Mouse (Mus musculus) MEL (cell line): ENCODE results near the gene Kansl1. TPM values are rescaled to one million over a fixed set of nuclear protein-coding genes. Genes with fewer than 3 reads are reported as not detected.

Source experiments
- DNase-seq: peaks from one replicate; pipeline ENCODE4 v3.0.0; 2011; ENCODE audit warnings: low read depth, low spot score
- H3K27ac ChIP-seq: 2 replicates; pipeline ENCODE4 v1.5.1; 2012; ENCODE audit warnings: low read depth, mild to moderate bottlenecking, control low read depth, low read length, moderate library complexity; ENCODE audit not compliant: control insufficient read depth
- H3K27me3 ChIP-seq, 2 experiments: fragments of 150-350 bp in 1 of 2; sonication (generic) in 1 of 2; 2 replicates each; pipeline ENCODE4 v1.6.1; 2012; ENCODE audit warnings: low read length in 2 of 2, mild to moderate bottlenecking in 2 of 2, improper control_type of control experiment in 1 of 2, moderate library complexity in 1 of 2; ENCODE audit not compliant: insufficient read depth in 2 of 2, control insufficient read depth in 1 of 2
- H3K36me3 ChIP-seq, 2 experiments: 2 replicates each; pipeline ENCODE4 v1.6.1; 2012 to 2014; ENCODE audit warnings: low read length in 2 of 2, improper control_type of control experiment in 1 of 2, inconsistent platforms in 1 of 2, mild to moderate bottlenecking in 1 of 2; ENCODE audit not compliant: insufficient read depth in 2 of 2, control insufficient read depth in 1 of 2
- H3K4me1 ChIP-seq, 2 experiments: fragments of 150-350 bp in 1 of 2; sonication (generic) in 1 of 2; 2 replicates each; pipeline ENCODE4 v1.6.1; 2012; ENCODE audit warnings: low read length in 2 of 2, improper control_type of control experiment in 1 of 2, mild to moderate bottlenecking in 1 of 2; ENCODE audit not compliant: insufficient read depth in 2 of 2, control insufficient read depth in 1 of 2
- H3K4me3 ChIP-seq, 2 experiments: fragments of 150-350 bp in 1 of 2; sonication (generic) in 1 of 2; 2 replicates each; pipeline ENCODE4 v1.5.1; 2012; ENCODE audit warnings: low read depth in 2 of 2, low read length in 2 of 2, mild to moderate bottlenecking in 2 of 2, moderate library complexity in 2 of 2, control low read depth in 1 of 2, improper control_type of control experiment in 1 of 2; ENCODE audit not compliant: control insufficient read depth in 1 of 2, insufficient read depth in 1 of 2
- H3K79me2 ChIP-seq: 2 replicates; pipeline ENCODE4 v1.6.1; 2012; ENCODE audit warnings: mild to moderate bottlenecking, low read length, moderate library complexity; ENCODE audit not compliant: control insufficient read depth, poor library complexity, insufficient read depth
- H3K9ac ChIP-seq: 2 replicates; pipeline ENCODE4 v1.6.1; 2012; ENCODE audit warnings: low read depth, mild to moderate bottlenecking, control low read depth, low read length, moderate library complexity; ENCODE audit not compliant: control insufficient read depth, poor library complexity, severe bottlenecking
- H3K9me3 ChIP-seq: fragments of 150-350 bp; sonication (generic); replicated peaks from 2 replicates; pipeline ENCODE4 v1.6.1; 2012; ENCODE audit warnings: mild to moderate bottlenecking, low read length, improper control_type of control experiment, moderate library complexity; ENCODE audit not compliant: insufficient read depth
- CHD2 ChIP-seq: IDR thresholded peaks from 2 replicates; pipeline ENCODE4 v1.6.1; 2011; ENCODE audit warnings: low read length, improper control_type of control experiment
- CTCF ChIP-seq, 3 experiments: IDR thresholded peaks in 2 of 3; conservative IDR thresholded peaks in 1 of 3; 2 replicates each; pipeline ENCODE4 v1.5.1; 2011 to 2012; ENCODE audit warnings: low read length in 3 of 3, low read depth in 2 of 3, mild to moderate bottlenecking in 2 of 3, improper control_type of control experiment in 1 of 3, inconsistent platforms in 1 of 3, mixed read lengths in 1 of 3, moderate library complexity in 1 of 3; ENCODE audit not compliant: control insufficient read depth in 1 of 3, insufficient read depth in 1 of 3, poor library complexity in 1 of 3, severe bottlenecking in 1 of 3
- EP300 ChIP-seq, 2 experiments: IDR thresholded peaks; 2 replicates each; pipeline ENCODE4 v1.6.1; 2011; ENCODE audit warnings: improper control_type of control experiment in 2 of 2, low read length in 2 of 2, low read depth in 1 of 2, mild to moderate bottlenecking in 1 of 2
- ETS1 ChIP-seq: IDR thresholded peaks from 2 replicates; pipeline ENCODE4 v1.6.1; 2012; ENCODE audit warnings: low read depth, mild to moderate bottlenecking, inconsistent platforms, low read length, improper control_type of control experiment, moderate library complexity
- GATA1 ChIP-seq: IDR thresholded peaks from 2 replicates; pipeline ENCODE4 v1.6.1; 2011; ENCODE audit warnings: low read depth, low read length, improper control_type of control experiment
- HCFC1 ChIP-seq: IDR thresholded peaks from 2 replicates; pipeline ENCODE4 v1.6.1; 2012; ENCODE audit warnings: low read depth, mild to moderate bottlenecking, inconsistent platforms, low read length, improper control_type of control experiment, moderate library complexity
- KAT2A ChIP-seq: conservative IDR thresholded peaks from 2 replicates; pipeline ENCODE4 v1.6.1; 2012; ENCODE audit warnings: low read depth, low read length, improper control_type of control experiment, inconsistent platforms
- MAFK ChIP-seq: IDR thresholded peaks from 2 replicates; pipeline ENCODE4 v1.6.1; 2011; ENCODE audit warnings: low read depth, mild to moderate bottlenecking, low read length, improper control_type of control experiment, borderline replicate concordance
- MAX ChIP-seq: IDR thresholded peaks from 2 replicates; pipeline ENCODE4 v1.6.1; 2011; ENCODE audit warnings: low read length, improper control_type of control experiment
- MEF2A ChIP-seq: IDR thresholded peaks from 2 replicates; pipeline ENCODE4 v1.6.1; 2014; ENCODE audit warnings: low read depth, mild to moderate bottlenecking, inconsistent platforms, low read length, improper control_type of control experiment; ENCODE audit not compliant: poor library complexity, insufficient replicate concordance, severe bottlenecking; ENCODE audit errors: extremely low read depth
- MXI1 ChIP-seq: IDR thresholded peaks from 2 replicates; pipeline ENCODE4 v1.6.1; 2011; ENCODE audit warnings: mild to moderate bottlenecking, low read depth, low read length, improper control_type of control experiment
- NELFE ChIP-seq: IDR thresholded peaks from 2 replicates; pipeline ENCODE4 v1.6.1; 2011; ENCODE audit warnings: low read depth, low read length, improper control_type of control experiment
- NRF1 ChIP-seq: IDR thresholded peaks from 2 replicates; pipeline ENCODE4 v1.6.1; 2014; ENCODE audit warnings: low read depth, mild to moderate bottlenecking, inconsistent platforms, low read length, improper control_type of control experiment, moderate library complexity; ENCODE audit not compliant: poor library complexity, insufficient read depth, severe bottlenecking
- POLR2A ChIP-seq, 2 experiments: IDR thresholded peaks; 2 replicates each; pipeline ENCODE4 v1.6.1; 2011 to 2012; ENCODE audit warnings: low read length in 2 of 2, mild to moderate bottlenecking in 2 of 2, control low read depth in 1 of 2, improper control_type of control experiment in 1 of 2, low read depth in 1 of 2, moderate library complexity in 1 of 2; ENCODE audit not compliant: control insufficient read depth in 1 of 2, insufficient read depth in 1 of 2, poor library complexity in 1 of 2
- POLR2AphosphoS5 ChIP-seq: IDR thresholded peaks from 2 replicates; pipeline ENCODE4 v1.6.1; 2012; ENCODE audit warnings: low read depth, borderline replicate concordance, mild to moderate bottlenecking, inconsistent platforms, low read length, moderate library complexity, mixed read lengths
- RAD21 ChIP-seq: IDR thresholded peaks from 2 replicates; pipeline ENCODE4 v1.6.1; 2011; ENCODE audit warnings: mild to moderate bottlenecking, low read depth, low read length, improper control_type of control experiment
- RCOR1 ChIP-seq: IDR thresholded peaks from 2 replicates; pipeline ENCODE4 v1.6.1; 2012; ENCODE audit warnings: low read depth, mild to moderate bottlenecking, inconsistent platforms, low read length, improper control_type of control experiment
- SIN3A ChIP-seq: IDR thresholded peaks from 2 replicates; pipeline ENCODE4 v1.6.1; 2012; ENCODE audit warnings: low read length, improper control_type of control experiment, inconsistent platforms
- TAL1 ChIP-seq: IDR thresholded peaks from 2 replicates; pipeline ENCODE4 v1.6.1; 2012; ENCODE audit warnings: mild to moderate bottlenecking, inconsistent platforms, low read length, moderate library complexity, mixed read lengths
- TBP ChIP-seq: IDR thresholded peaks from 2 replicates; pipeline ENCODE4 v1.8.0; 2011; ENCODE audit warnings: low read depth, low read length, improper control_type of control experiment
- TCF12 ChIP-seq: IDR thresholded peaks from 2 replicates; pipeline ENCODE4 v1.6.1; 2014; ENCODE audit warnings: low read depth, mild to moderate bottlenecking, inconsistent platforms, low read length, improper control_type of control experiment, moderate library complexity
- UBTF ChIP-seq: IDR thresholded peaks from 2 replicates; pipeline ENCODE4 v1.6.1; 2012; ENCODE audit warnings: low read depth, mild to moderate bottlenecking, inconsistent platforms, low read length, improper control_type of control experiment, moderate library complexity, borderline replicate concordance; ENCODE audit not compliant: insufficient read depth
- USF1 ChIP-seq: IDR thresholded peaks from 2 replicates; pipeline ENCODE4 v1.6.1; 2014; ENCODE audit warnings: low read depth, mild to moderate bottlenecking, inconsistent platforms, low read length, improper control_type of control experiment, moderate library complexity
- ZC3H11A ChIP-seq: IDR thresholded peaks from 2 replicates; pipeline ENCODE4 v1.6.1; 2012; ENCODE audit warnings: low read depth, mild to moderate bottlenecking, inconsistent platforms, low read length, improper control_type of control experiment
- ZKSCAN1 ChIP-seq: IDR thresholded peaks from 2 replicates; pipeline ENCODE4 v1.6.1; 2012; ENCODE audit warnings: low read depth, mild to moderate bottlenecking, inconsistent platforms, low read length, improper control_type of control experiment, moderate library complexity
- ZNF384 ChIP-seq: IDR thresholded peaks from 2 replicates; pipeline ENCODE4 v1.6.1; 2012; ENCODE audit warnings: low read depth, mild to moderate bottlenecking, inconsistent platforms, low read length, improper control_type of control experiment
- polyA plus RNA-seq, 2 experiments: library from polyadenylated mRNA; stranded (reverse) in 1 of 2; unstranded in 1 of 2; fragments of >175 nt in 1 of 2; fragments of >200 nt in 1 of 2; gene quantifications; 2 replicates each; pipeline versions ENCODE4 v1.2.1 to v1.2.4; 2012; ENCODE audit warnings: low replicate concordance in 2 of 2, low read depth in 1 of 2; ENCODE audit not compliant: insufficient read length in 2 of 2, insufficient read depth in 1 of 2, missing spikeins in 1 of 2
- total RNA-seq: library from RNA; depleted of rRNA; stranded (reverse); fragments of 300-350 nt; gene quantifications from 2 replicates; pipeline ENCODE4 v1.2.3, GENCODE M21; 2012

Gene Kansl1
- total and polyA plus RNA-seq, 3 experiments: 14.9 to 76.3 (median 56.4) TPM

DNA sequence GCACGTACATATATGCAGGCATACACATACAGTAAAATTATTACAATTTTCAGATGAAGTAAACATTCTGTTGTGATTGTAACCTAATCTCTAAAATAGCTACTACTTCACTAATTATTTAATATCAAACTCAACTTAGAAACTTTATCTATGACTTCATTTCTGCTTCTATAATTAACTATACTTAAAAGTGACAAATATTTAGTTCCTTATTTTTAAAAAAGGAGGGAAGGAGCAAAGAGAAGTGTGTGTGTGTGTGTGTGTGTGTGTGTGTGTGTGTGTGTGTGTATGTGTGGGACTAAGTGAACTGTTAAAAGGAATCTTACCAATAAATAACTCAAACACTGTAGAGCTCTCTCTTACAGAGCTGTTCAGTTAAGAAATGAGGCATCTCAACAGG lies 82.1 kb downstream of the Kansl1 start:
- H3K4me1 ChIP-seq: peaks cover 3 to 14% of the 10 kb centered on the region in 2 experiments; a peak in 3 of 4 replicates
- no peak overlapping the region for H3K9ac ChIP-seq
- no peak overlapping the region for H3K4me3 ChIP-seq
- H3K9me3 ChIP-seq: no peaks in the 10 kb centered on the region
- H3K36me3 ChIP-seq: peaks cover 2 to 25% of the 10 kb centered on the region in 2 experiments
- DNase-seq: peak; percentile 45
- peaks cover 21% of the 10 kb centered on the region for H3K79me2 ChIP-seq
- no peak overlapping the region for H3K27ac ChIP-seq
- no peaks in the 10 kb centered on the region for H3K27me3 ChIP-seq
- TF ChIP-seq EP300 (IDR thresholded peaks at IDR 0.05; ENCODE audit: low read depth in 1 of 2, low read length in 2 of 2) (peak in 1 of 2 experiments; percentile 54; a peak in 1 of 4 replicates), TCF12 (no peak), POLR2A (IDR thresholded peaks at IDR 0.05; ENCODE audit: control insufficient read depth in 1 of 2, insufficient read depth in 1 of 2, low read depth in 1 of 2, low read length in 2 of 2, poor library complexity in 1 of 2) (no peak), ETS1 (peak; percentile 49), CTCF (IDR thresholded peaks at IDR 0.05 in 2 of 3, conservative IDR thresholded peaks at IDR 0.05 in 1 of 3; ENCODE audit: control insufficient read depth in 1 of 3, insufficient read depth in 1 of 3, low read depth in 2 of 3, low read length in 3 of 3, poor library complexity in 1 of 3, severe bottlenecking in 1 of 3) (no peak), GATA1 (no peak), KAT2A (no peak), ZNF384 (no peak), USF1 (no peak), ZC3H11A (no peak), POLR2AphosphoS5 (no peak), TBP (no peak), TAL1 (no peak), CHD2 (no peak), MEF2A (peak; percentile 66; the same call in 1 of the 2 replicates), HCFC1 (no peak), MXI1 (no peak), SIN3A (peak; percentile 31; the same call in 1 of the 2 replicates), UBTF (no peak), RCOR1 (no peak), MAFK (peak; percentile 37; the same call in 1 of the 2 replicates), ZKSCAN1 (no peak), RAD21 (no peak), NELFE (no peak), NRF1 (no peak), MAX (no peak)
- TF ChIP-seq, all 39 proteins: peak for 5
